Mouse (Mus musculus) heart, postnatal 10 days (tissue): ENCODE results near the gene Lbx1. TPM values are rescaled to one million over a fixed set of nuclear protein-coding genes. Genes with fewer than 3 reads are reported as not detected.

ENCODE experiments used
- DNase-seq, 2 experiments: peaks; one replicate each; pipeline ENCODE4 v3.0.0; 2021
- intact Hi-C: fragments of 180-260 bp; cut with DNase I; formaldehyde crosslinking; loops from one replicate; pipeline ENCODE4 v1.15.1; 2025
- total RNA-seq, 2 experiments: library from RNA; stranded (reverse); gene quantifications; 2 replicates each; pipeline ENCODE4 v1.2.3; 2021

Lbx1 gene
- total RNA-seq, 2 experiments from 2014 or later, result not detected

- intact Hi-C loops, result loop anchor here (1.0 to 2.0 kb wide), 5 partner anchors 44 to 526 kb away; no protein-coding TSS in a partner anchor
- peak; percentile 80 to 89 for DNase-seq
These were observed 14.8 kb downstream of the Lbx1 start for GRCm38 (mm10) chr19:45220593-45221457.

DNA sequence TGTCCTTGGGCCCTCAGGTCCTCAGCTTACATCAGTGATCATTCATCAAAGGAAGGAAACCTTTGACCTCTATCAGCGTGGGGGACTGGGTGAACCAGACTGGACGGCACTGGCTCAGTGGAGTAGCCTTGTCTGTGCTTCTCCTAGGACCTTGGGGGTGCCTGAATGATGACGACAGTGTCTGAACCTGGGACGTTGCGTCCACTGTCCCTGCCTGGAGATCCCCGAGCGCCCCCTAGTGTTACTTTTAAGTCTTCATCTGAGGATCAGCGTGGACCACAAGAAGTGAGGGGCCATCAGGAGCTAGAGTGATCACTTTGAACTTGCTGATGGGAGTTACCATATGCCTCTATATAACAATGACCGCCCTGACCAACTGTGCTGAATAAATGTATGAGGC lies 19.4 kb downstream of the Lbx1 start:
- intact Hi-C loops, result loop anchor here (1.0 kb wide), 1 partner anchor 39 kb away; no protein-coding TSS in a partner anchor
- peak; percentile 58 to 76 for DNase-seq

DNA sequence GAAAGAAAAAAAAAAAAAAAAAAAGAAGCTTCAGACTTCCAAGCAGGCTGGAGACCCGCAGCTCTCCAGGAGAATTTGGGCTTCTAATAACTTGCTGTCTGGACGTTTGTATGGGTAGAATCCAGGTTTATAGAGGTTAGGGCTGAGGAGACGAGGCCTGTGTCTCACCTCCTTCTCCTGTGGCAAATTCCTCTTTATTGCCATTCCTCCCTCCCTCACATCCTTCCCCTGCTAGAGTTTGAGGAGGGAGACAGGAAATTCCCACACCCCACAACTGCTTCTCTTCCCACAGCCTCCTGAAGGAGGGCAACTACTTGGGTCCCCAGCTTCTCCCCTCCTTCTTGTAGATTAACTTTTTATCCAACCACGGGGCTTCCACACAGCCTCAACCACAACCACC lies 20.2 kb downstream of the Lbx1 start:
- no peak for DNase-seq
- intact Hi-C loops, result no loop called here

GRCm38 (mm10) chr19:45209776-45210422 lies 25.7 kb downstream of the Lbx1 start:
- DNase-seq, result no peak
- intact Hi-C loops, result no loop called here

DNA sequence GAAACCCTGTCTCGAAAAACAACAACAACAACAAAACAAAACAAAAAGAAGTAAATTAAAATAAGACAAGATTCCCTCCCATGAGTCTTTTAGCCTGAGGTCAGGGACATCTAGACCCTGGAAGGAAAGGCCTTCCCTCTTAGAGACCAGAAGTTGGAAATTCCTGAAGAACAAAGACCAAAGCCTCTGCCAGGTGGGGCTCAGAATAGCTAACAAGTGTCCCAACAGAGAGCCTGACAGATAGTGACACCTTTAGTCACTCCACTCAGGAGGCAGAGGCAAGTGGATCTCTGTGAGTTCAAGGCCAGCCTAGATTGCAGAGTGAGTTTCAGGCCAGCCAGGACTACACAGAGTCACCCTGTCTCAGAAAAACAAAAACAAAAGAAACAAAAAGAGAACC lies 26.4 kb downstream of the Lbx1 start:
- no peak for DNase-seq
- intact Hi-C loops, result no loop called here

DNA sequence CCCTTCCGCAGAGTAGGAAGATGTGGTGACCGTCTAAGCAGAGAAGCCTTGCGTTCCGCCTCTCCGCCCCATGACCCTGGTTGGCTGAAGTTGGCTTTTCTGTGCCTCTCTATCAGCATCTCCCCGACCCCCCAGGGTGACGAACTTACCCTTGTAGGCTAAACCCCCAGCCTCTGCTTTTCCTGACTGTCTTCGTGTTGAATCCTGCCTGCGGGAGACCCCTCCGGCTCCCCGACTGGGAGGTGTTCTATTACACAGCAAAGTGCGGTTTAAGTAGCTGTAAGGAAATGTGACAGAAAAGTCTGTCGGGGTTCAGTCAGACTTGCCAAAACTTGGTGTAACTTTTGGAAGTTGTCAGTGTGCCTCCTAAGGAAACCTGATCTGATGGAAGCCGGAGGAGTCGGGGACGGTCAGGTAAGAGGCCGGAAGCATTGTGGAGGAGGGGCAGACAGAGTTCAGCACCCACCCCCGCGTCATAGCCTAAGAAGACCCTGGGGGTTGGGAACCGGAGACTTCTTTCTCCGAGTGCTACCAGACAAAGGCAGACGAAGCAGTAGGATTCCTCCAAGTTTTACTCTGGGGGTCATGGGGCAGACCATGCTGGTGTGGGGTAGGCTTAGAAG lies 27.1 kb downstream of the Lbx1 start:
- DNase-seq, result no peak
- intact Hi-C loops, result no loop called here

DNA sequence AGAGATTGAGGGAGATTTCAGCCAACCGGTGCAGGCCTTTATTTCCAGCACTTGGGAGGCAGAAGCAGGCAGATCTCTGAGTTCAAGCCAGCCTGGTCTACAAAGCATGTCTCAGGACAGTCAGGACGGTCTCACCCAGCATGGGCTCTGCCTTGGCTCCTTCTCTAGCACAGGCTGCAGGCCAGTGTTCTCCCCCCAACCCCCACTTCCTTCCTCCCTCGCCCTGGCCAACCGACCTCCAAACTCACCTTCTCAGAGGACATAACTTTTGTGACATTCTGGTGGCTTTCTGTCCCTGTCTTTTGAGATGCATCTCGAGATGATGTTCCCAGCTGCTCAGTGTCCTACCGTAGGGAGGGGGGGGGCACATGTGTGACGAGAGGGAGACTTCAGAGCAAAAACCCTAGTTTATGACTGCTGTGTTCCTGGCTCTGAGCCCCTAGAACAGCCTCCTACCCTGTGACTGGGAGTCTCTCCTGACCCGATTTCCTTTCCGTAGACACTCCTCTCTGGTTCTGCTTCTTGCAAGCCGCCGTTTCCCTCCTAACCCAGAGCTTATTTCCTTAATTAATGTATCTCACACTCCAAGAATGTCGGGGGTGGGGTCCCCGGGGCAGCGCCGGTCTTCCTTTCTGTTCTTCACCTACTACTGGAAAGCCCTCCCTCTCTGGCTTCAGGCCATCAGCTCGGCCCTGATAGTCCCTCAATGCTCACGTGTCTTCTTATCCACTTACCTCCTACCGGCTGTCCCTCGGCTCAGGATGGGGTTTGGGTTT lies 27.8 kb downstream of the Lbx1 start:
- peak; percentile 74 to 75 for DNase-seq
- intact Hi-C loops, result no loop called here

- DNase-seq, result no peak
These were observed 28.5 kb downstream of the Lbx1 start for GRCm38 (mm10) chr19:45207153-45207552.

DNA sequence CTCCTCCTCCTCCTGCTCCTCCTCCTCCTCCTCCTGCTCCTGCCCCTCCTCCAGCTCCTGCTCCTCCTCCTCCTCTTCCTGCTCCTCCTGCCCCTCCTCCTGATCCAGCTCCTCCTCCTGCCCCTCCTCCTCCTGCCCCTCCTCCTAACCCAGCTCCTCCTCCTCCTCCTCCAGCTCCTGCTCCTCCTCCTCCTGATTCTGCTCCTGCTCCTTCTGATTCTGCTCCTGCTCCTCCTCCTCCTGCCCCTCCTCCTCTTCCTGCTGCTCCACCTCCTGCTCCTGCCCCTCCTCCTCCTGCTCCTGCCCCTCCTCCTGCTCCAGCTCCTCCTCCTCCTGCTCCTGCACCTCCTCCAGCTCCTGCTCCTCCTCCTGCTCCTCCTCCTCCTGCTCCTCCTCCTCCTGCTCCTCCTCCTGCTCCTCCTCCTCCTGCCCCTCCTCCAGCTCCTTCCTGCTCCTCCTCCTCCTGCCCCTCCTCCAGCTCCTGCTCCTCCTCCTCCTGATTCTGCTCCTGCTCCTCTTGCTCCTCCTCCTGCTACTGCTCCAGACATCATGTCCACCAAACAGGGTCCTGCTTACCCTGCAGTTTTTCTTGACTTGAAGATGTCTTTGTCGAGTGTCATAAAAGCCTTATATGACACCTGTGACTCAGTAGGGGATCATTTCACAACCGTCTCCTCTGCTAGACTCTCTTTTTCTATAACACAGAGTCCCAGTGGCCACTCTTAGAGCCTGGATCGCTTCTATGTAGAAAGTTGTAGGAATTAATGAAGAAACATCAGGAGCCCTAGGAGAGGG lies 30.1 kb downstream of the Lbx1 start:
- DNase-seq, result no peak
- intact Hi-C loops, result no loop called here

More at GRCm38 (mm10) chr19:45207153-45207552, 28.5 kb downstream of the Lbx1 start:
- intact Hi-C loops, result no loop called here

DNA sequence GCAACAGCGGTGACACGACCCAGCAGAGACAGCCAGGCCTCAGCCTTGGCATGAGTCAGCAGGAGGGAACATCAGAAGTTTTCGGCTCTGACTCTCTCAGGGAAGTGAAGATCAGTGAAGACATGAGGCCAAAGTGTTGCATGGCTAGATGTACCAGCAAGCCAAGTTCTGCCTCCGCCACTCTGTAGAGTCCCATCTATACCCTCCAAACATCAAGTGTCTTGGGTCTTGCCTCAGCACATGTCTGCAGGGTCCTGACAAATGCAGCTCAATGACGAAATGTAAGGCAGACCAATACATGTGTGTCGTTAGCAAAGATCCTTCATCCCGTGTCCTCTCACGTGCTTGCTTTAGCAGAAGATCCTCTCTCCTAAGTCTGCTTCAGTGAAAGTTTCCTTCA lies 38.6 kb downstream of the Lbx1 start:
- intact Hi-C loops, result no loop called here
- DNase-seq, result no peak

- intact Hi-C loops, result no loop called here
- DNase-seq, result no peak
These were observed 41.0 kb downstream of the Lbx1 start for GRCm38 (mm10) chr19:45194651-45195050.

Other genes with a start within 250 kb of the Lbx1 start
- 1 to 10 TPM; 1.1 TPM for gene Sema4g, start 246.7 kb downstream of the Lbx1 start, total RNA-seq
- gene Twnk, start 230.1 kb downstream of the Lbx1 start, total RNA-seq, result 10 to 100 TPM; 16.6 to 19.1 TPM
- gene Mrpl43, start 229.4 kb downstream of the Lbx1 start, total RNA-seq, result 10 to 100 TPM; 49.1 to 51.6 TPM
- gene Lzts2, start 221.4 kb downstream of the Lbx1 start, total RNA-seq, result 10 to 100 TPM; 60.9 to 77.8 TPM
- under 1 TPM in 1 of 2 experiments, not detected in 1; 0.22 TPM for gene Pdzd7, start 190.1 kb downstream of the Lbx1 start, total RNA-seq
- 10 to 100 TPM; 21.8 to 23.9 TPM for gene Sfxn3, start 188.3 kb downstream of the Lbx1 start, total RNA-seq
- 1 to 10 TPM; 7.4 to 9.1 TPM for gene Kazald1, start 160.6 kb downstream of the Lbx1 start, total RNA-seq
- under 1 TPM; 0.27 to 0.48 TPM for gene Tlx1, start 85.1 kb downstream of the Lbx1 start, total RNA-seq
- 10 to 100 TPM; 22.6 to 24.9 TPM for gene Btrc, start 127.9 kb upstream of the Lbx1 start, total RNA-seq